Mouse (Mus musculus): ENCODE data around the gene Cubn. TPM values are rescaled to one million over a fixed set of nuclear protein-coding genes. Genes with fewer than 3 reads are reported as not detected.

Cubn gene
- polyA plus RNA-seq, 1 experiment from 2014 or later, result 0.29 TPM

- H3K27ac ChIP-seq (ENCODE audit: low read depth, low read length), result no peak overlapping the region
- no peak overlapping the region for H3K9ac ChIP-seq (ENCODE audit: low read length)
- no peaks in the 10 kb centered on the region for H3K36me3 ChIP-seq (ENCODE audit: control insufficient read depth, insufficient read depth, low read length)
- H3K27me3 ChIP-seq (replicated peaks; ENCODE audit: control insufficient read depth, insufficient read depth, low read length), result no peaks in the 10 kb centered on the region
- DNase-seq (ENCODE audit: low spot score) (no peak), ATAC-seq (no peak)
- WGBS, result 89% methylated on average over 4 of the region's 4 CpGs
- H3K9me3 ChIP-seq (replicated peaks; ENCODE audit: control insufficient read depth, low read length), result no peaks in the 10 kb centered on the region
- no peak overlapping the region for H3K4me3 ChIP-seq (ENCODE audit: low read depth, low read length)
- no peak overlapping the region for H3K4me2 ChIP-seq (ENCODE audit: low read length)
- H3K4me1 ChIP-seq (ENCODE audit: control insufficient read depth, insufficient read depth, low read length), result no peaks in the 10 kb centered on the region
Observed at GRCm38 (mm10) chr2:13432002-13432401, 59.6 kb downstream of the Cubn start.

GRCm38 (mm10) chr2:13421974-13422760 lies 69.4 kb downstream of the Cubn start:
- no peak overlapping the region for H3K4me3 ChIP-seq (ENCODE audit: low read depth, low read length)
- no peaks in the 10 kb centered on the region for H3K4me1 ChIP-seq (ENCODE audit: control insufficient read depth, insufficient read depth, low read length)
- H3K27me3 ChIP-seq (replicated peaks; ENCODE audit: control insufficient read depth, insufficient read depth, low read length), result no peaks in the 10 kb centered on the region
- H3K36me3 ChIP-seq (ENCODE audit: control insufficient read depth, insufficient read depth, low read length), result no peaks in the 10 kb centered on the region
- no peak for DNase-seq (ENCODE audit: low spot score)
- WGBS, result 93% methylated on average over 14 of the region's 14 CpGs
- no peak overlapping the region for H3K4me2 ChIP-seq (ENCODE audit: low read length)
- no peaks in the 10 kb centered on the region for H3K9me3 ChIP-seq (replicated peaks; ENCODE audit: control insufficient read depth, low read length)
- H3K27ac ChIP-seq (ENCODE audit: low read depth, low read length), result no peak overlapping the region
- no peak overlapping the region for H3K9ac ChIP-seq (ENCODE audit: low read length)
- ATAC-seq, result no peak

GRCm38 (mm10) chr2:13416765-13417524 lies 74.7 kb downstream of the Cubn start:
- H3K9me3 ChIP-seq (replicated peaks; ENCODE audit: control insufficient read depth, low read length), result no peaks in the 10 kb centered on the region
- WGBS, result 65% methylated on average over 3 of the region's 3 CpGs
- H3K27ac ChIP-seq (ENCODE audit: low read depth, low read length), result no peak overlapping the region
- DNase-seq (ENCODE audit: low spot score), result no peak
- peaks cover 3% of the 10 kb centered on the region; the same call in 1 of the 2 replicates for H3K4me1 ChIP-seq (ENCODE audit: control insufficient read depth, insufficient read depth, low read length)
- no peak overlapping the region for H3K4me2 ChIP-seq (ENCODE audit: low read length)
- H3K36me3 ChIP-seq (ENCODE audit: control insufficient read depth, insufficient read depth, low read length), result no peaks in the 10 kb centered on the region
- no peak overlapping the region for H3K9ac ChIP-seq (ENCODE audit: low read length)
- H3K4me3 ChIP-seq (ENCODE audit: low read depth, low read length), result no peak overlapping the region
- no peaks in the 10 kb centered on the region for H3K27me3 ChIP-seq (replicated peaks; ENCODE audit: control insufficient read depth, insufficient read depth, low read length)
- ATAC-seq, result no peak

- Histone ChIP-seq H3K27me3 (replicated peaks; ENCODE audit: control insufficient read depth, insufficient read depth, low read length) (no peaks in the 10 kb centered on the region), H3K36me3 (ENCODE audit: control insufficient read depth, insufficient read depth, low read length) (no peaks in the 10 kb centered on the region), H3K9me3 (replicated peaks; ENCODE audit: control insufficient read depth, low read length) (no peaks in the 10 kb centered on the region), H3K4me3 (ENCODE audit: low read depth, low read length) (no peak overlapping the region), H3K9ac (ENCODE audit: low read length) (no peak overlapping the region), H3K27ac (ENCODE audit: low read depth, low read length) (peak overlapping the region; percentile 28; the same call in 1 of the 2 replicates), H3K4me1 (ENCODE audit: control insufficient read depth, insufficient read depth, low read length) (peaks cover 5% of the 10 kb centered on the region; the same call in 1 of the 2 replicates), H3K4me2 (ENCODE audit: low read length) (no peak overlapping the region)
- ATAC-seq (peak; percentile 42), DNase-seq (ENCODE audit: low spot score) (peak; percentile 16)
- WGBS, result 45% methylated on average over 4 of the region's 4 CpGs
Observed at GRCm38 (mm10) chr2:13413520-13414178, 78.0 kb downstream of the Cubn start.

- H3K4me2 ChIP-seq (ENCODE audit: low read length), result no peak overlapping the region
- 88% methylated on average over 5 of the region's 5 CpGs for WGBS
- no peaks in the 10 kb centered on the region for H3K9me3 ChIP-seq (replicated peaks; ENCODE audit: control insufficient read depth, low read length)
- H3K36me3 ChIP-seq (ENCODE audit: control insufficient read depth, insufficient read depth, low read length), result no peaks in the 10 kb centered on the region
- peaks cover 8% of the 10 kb centered on the region; the same call in 1 of the 2 replicates for H3K4me1 ChIP-seq (ENCODE audit: control insufficient read depth, insufficient read depth, low read length)
- no peak overlapping the region for H3K27ac ChIP-seq (ENCODE audit: low read depth, low read length)
- ATAC-seq (no peak), DNase-seq (ENCODE audit: low spot score) (no peak)
- no peak overlapping the region for H3K9ac ChIP-seq (ENCODE audit: low read length)
- no peak overlapping the region for H3K4me3 ChIP-seq (ENCODE audit: low read depth, low read length)
- no peaks in the 10 kb centered on the region for H3K27me3 ChIP-seq (replicated peaks; ENCODE audit: control insufficient read depth, insufficient read depth, low read length)
Observed at GRCm38 (mm10) chr2:13410660-13411059, 81.0 kb downstream of the Cubn start.

GRCm38 (mm10) chr2:13409767-13410519 lies 81.7 kb downstream of the Cubn start:
- Histone ChIP-seq H3K9me3 (replicated peaks; ENCODE audit: control insufficient read depth, low read length) (no peaks in the 10 kb centered on the region), H3K4me2 (ENCODE audit: low read length) (no peak overlapping the region), H3K4me3 (ENCODE audit: low read depth, low read length) (no peak overlapping the region), H3K36me3 (ENCODE audit: control insufficient read depth, insufficient read depth, low read length) (no peaks in the 10 kb centered on the region), H3K27me3 (replicated peaks; ENCODE audit: control insufficient read depth, insufficient read depth, low read length) (no peaks in the 10 kb centered on the region), H3K4me1 (ENCODE audit: control insufficient read depth, insufficient read depth, low read length) (peaks cover 8% of the 10 kb centered on the region; the same call in 1 of the 2 replicates), H3K9ac (ENCODE audit: low read length) (no peak overlapping the region), H3K27ac (ENCODE audit: low read depth, low read length) (no peak overlapping the region)
- ATAC-seq (no peak), DNase-seq (ENCODE audit: low spot score) (peak; percentile 16)
- 84% methylated on average over 2 of the region's 2 CpGs for WGBS

- Histone ChIP-seq H3K4me1 (ENCODE audit: control insufficient read depth, insufficient read depth, low read length) (peaks cover 5% of the 10 kb centered on the region; the same call in 1 of the 2 replicates), H3K36me3 (ENCODE audit: control insufficient read depth, insufficient read depth, low read length) (no peaks in the 10 kb centered on the region), H3K4me2 (ENCODE audit: low read length) (no peak overlapping the region), H3K9me3 (replicated peaks; ENCODE audit: control insufficient read depth, low read length) (no peaks in the 10 kb centered on the region), H3K27ac (ENCODE audit: low read depth, low read length) (no peak overlapping the region), H3K9ac (ENCODE audit: low read length) (no peak overlapping the region), H3K27me3 (replicated peaks; ENCODE audit: control insufficient read depth, insufficient read depth, low read length) (no peaks in the 10 kb centered on the region), H3K4me3 (ENCODE audit: low read depth, low read length) (no peak overlapping the region)
- 83% methylated on average over 3 of the region's 3 CpGs for WGBS
- ATAC-seq, result no peak
- DNase-seq (ENCODE audit: low spot score), result no peak
Observed at GRCm38 (mm10) chr2:13408333-13408732, 83.3 kb downstream of the Cubn start.

- Histone ChIP-seq H3K27me3 (replicated peaks; ENCODE audit: control insufficient read depth, insufficient read depth, low read length) (no peaks in the 10 kb centered on the region), H3K9ac (ENCODE audit: low read length) (no peak overlapping the region), H3K9me3 (replicated peaks; ENCODE audit: control insufficient read depth, low read length) (no peaks in the 10 kb centered on the region), H3K36me3 (ENCODE audit: control insufficient read depth, insufficient read depth, low read length) (no peaks in the 10 kb centered on the region), H3K4me1 (ENCODE audit: control insufficient read depth, insufficient read depth, low read length) (peaks cover 5% of the 10 kb centered on the region; the same call in 1 of the 2 replicates), H3K4me2 (ENCODE audit: low read length) (no peak overlapping the region), H3K4me3 (ENCODE audit: low read depth, low read length) (no peak overlapping the region), H3K27ac (ENCODE audit: low read depth, low read length) (0 out of 2 replicates have a peak overlapping the region, but pooled peaks have one; percentile 14)
- DNase-seq (ENCODE audit: low spot score) (no peak), ATAC-seq (no peak)
Observed at GRCm38 (mm10) chr2:13407698-13408097, 83.9 kb downstream of the Cubn start.

Measured in forebrain, embryonic 14.5 days (tissue).